Mouse (Mus musculus) mouse trophoblast stem cell (cell line): ENCODE measurements at regions not wholly inside any gene's neighbourhood (a gene's known extent, or its start where the extent isn't known, plus 50 kb on each side); places are given as distances from the start of the nearest gene placed in this dataset.
"Not testable (repeated sequence)": the region's sequence is repeated elsewhere in the genome, so short reads cannot be mapped to it uniquely, and the experiment has no call there.

Source experiments
- in situ Hi-C, 2 experiments: fragments of 300-500 bp; cut with MseI, MboI; formaldehyde crosslinking; loops; 2 replicates in 1 of 2; 3 replicates in 1 of 2; pipeline ENCODE4 v1.15.1; 2025

DNA sequence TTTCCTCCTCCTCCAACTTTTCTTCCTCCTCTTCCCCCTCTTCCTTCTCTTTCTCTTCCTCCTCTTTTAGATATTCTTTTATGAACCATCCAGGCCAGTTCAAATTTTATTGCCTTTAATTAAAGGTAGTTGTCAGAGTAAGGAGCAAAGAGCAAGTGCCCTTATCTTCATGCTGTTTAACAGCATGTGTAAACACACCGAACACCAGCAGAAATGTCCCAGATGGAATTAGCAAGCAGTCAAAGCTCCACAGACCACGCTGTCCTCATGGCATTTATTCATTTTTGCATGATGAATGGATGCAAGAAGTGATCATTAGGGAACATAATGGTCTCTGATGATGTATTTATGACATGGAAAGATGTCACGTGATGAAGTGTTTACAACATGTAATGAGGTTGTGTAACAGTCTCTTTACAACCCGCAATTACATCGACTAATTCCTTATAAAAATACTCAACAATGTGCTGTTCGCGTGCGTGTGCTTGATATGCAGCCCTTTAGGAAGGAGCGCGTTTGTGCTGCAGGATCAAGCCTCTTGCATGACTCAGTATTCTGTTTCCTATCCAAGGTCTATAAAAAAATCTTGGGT lies 187.0 kb downstream of the Bmp2 start:
- in situ Hi-C loops: no loop called here

DNA sequence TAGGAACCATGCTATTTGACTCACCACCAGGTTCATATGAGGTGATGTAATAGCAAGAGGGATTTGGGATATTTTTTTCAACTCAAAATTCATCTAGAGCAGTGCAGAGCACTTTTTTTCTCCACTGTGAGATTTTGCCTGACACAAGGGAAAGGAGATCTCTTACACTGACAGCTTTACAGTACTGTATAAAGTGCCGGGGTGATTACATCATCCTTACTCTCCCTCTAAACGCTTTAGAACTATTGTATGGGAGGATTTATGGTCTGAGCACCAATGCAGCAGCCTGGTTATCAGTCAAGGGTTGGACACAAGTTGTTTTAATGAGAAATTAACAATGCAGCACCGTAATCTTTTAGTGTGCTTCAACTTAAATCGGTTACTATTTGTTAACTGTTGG lies 196.5 kb downstream of the Bmp2 start:
- in situ Hi-C loops: no loop called here

GRCm38 (mm10) chr2:133749846-133750637 lies 198.1 kb downstream of the Bmp2 start:
- in situ Hi-C loops: no loop called here

- in situ Hi-C loops: no loop called here
Measured at GRCm38 (mm10) chr2:133754088-133754487, 202.1 kb downstream of the Bmp2 start.

- in situ Hi-C loops: no loop called here
Measured at GRCm38 (mm10) chr2:133761496-133761895, 209.5 kb downstream of the Bmp2 start.

DNA sequence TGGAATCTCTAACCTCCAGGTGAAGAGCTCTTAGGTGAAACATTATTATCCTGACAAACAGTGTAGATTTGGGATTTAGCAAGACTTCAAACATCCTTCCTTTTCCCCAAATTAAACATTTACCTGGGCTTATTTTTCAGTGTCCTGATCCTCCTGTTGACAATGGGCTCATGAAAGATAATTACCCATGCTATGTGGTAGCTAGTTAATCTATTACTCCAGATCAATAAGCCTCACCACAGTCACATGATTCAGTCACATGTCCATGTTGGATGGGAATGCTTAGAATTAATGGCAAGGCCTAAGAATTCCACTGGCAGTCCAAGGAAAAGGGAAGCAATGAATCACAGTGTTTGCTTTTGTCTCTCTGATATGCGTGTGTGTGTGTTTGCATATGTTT lies 216.6 kb downstream of the Bmp2 start:
- in situ Hi-C loops: no loop called here

GRCm38 (mm10) chr2:133783588-133784342 lies 231.8 kb downstream of the Bmp2 start:
- in situ Hi-C loops: loop anchor here in 1 of 2 experiments (25.0 kb wide), 1 partner anchor 229 kb away; no protein-coding TSS in a partner anchor

- in situ Hi-C loops: loop anchor here in 1 of 2 experiments (25.0 kb wide), 1 partner anchor 221 kb away; no protein-coding TSS in a partner anchor
Measured at GRCm38 (mm10) chr2:133791031-133791430, 239.1 kb downstream of the Bmp2 start.

DNA sequence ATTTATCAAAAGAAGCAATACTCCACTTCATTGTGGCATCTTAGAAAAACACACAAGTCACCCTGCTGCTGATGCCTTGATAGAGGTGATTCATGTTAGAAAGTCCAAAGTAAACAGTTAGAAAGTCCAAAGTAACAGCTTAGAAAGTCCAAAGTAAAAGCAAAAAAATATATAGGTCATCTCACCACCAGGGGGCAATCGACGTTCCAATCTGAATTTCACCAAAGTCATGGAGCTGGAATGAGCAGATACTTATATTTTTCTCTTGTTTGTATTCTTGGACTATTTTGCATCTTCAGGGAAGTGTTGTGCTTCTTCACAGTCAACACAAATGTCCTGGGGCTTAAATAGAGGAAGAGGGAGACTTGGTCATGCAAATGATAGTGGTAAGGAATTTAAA lies 241.3 kb downstream of the Bmp2 start:
- in situ Hi-C loops: loop anchor here in 1 of 2 experiments (25.0 kb wide), 1 partner anchor 219 kb away; no protein-coding TSS in a partner anchor

DNA sequence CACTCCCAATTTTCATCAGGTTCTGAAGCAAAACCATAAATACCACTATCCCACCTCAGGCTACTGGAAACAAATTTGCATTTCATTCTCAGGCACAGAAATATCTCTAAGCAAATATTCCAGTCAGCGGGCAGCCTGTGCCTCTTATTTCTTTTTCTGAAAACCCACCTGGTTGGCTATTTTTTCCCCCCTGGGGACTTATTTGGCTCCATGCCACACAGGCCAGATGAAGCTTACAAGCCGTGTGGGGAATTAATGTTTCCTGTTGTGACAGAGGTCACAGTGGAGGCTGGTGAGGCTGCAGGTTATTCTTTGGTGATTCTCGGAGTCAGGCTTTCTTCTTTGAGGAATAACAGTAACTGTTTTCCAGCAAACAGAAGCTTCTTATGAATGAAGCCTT lies 250.7 kb downstream of the Bmp2 start:
- in situ Hi-C loops: no loop called here

GRCm38 (mm10) chr2:133821418-133821817 lies 269.5 kb downstream of the Bmp2 start:
- in situ Hi-C loops: no loop called here

DNA sequence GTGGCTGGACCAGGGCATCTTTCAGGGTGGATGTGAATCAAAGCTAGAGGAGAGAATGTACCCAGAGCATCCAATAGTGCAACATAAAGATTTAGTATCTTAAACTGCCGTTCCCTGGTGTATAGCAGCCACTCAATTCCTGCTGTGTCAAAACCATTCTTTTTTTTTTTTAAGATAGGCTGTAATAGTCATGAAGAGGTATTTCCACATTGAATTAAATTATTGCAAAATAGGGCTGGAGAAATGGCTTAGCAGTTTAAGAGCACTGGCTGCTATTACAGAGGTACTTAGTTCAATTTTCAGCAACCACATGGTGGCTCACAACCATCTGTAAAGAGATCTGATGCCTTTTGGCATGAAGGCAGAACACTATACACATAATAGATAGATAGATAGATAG lies 277.4 kb downstream of the Bmp2 start:
- in situ Hi-C loops: no loop called here

- in situ Hi-C loops: no loop called here
Measured at GRCm38 (mm10) chr2:133850485-133850884, 298.5 kb downstream of the Bmp2 start.

GRCm38 (mm10) chr2:133874982-133875381 lies 323.0 kb downstream of the Bmp2 start:
- in situ Hi-C loops: not testable (repeated sequence)

DNA sequence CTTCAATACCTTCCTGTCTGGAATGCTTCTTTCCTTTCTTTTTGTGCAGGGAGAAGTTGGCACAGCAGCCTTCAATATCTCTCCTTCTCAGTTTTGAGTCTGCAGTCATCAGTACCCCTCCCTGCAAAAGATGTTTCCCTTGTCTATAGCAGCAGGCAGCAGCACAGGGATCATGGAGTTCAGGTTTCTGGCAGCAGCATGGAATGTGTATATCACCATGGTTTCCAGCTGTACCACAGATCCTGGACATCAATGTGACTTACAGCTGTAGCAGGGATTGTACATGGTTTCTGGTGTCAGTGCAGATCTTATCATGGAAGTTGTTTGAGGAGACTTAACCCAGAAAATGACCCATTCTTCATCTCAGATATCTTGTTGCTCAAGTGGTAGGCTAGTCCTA lies 331.7 kb downstream of the Bmp2 start:
- in situ Hi-C loops: no loop called here

DNA sequence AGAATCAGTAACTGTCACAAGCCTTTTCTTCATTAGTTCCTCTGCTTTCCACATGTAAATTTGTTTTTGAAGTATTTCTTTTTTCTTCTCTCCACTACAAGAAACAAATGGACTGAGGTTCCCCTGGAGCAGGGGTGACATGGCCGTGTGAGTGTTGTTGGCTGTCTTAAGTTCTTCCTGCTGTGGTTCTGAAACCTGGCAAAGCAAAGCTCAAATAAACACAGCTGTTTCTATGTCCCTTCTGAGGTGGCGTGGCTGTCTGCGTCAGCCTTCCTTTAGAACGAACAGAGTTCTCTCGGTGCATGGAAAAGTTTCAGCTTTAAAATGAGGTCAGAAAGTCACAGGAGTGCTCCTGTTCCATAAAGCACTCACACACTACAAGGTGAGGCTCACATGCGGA lies 354.3 kb downstream of the Bmp2 start:
- in situ Hi-C loops: no loop called here
